Mouse (Mus musculus) liver, adult 2 months (tissue): ENCODE data around the gene Proser1.

Experiments
- CTCF ChIP-seq: fragments of 200-500 bp; IDR thresholded peaks from 2 replicates; pipeline ENCODE4 v1.5.1; 2011; ENCODE audit warnings: low read depth, low read length, control low read depth
- POLR2A ChIP-seq: fragments of 200-500 bp; IDR thresholded peaks from 2 replicates; pipeline ENCODE4 v1.6.1; 2011; ENCODE audit warnings: low read length, control low read depth; ENCODE audit not compliant: insufficient read depth; ENCODE audit errors: extremely low read depth

GRCm38 (mm10) chr3:53469650-53470049 lies 6.2 kb downstream of the Proser1 start:
- TF ChIP-seq CTCF (no peak), POLR2A (no peak)
